8 mouse cellular contexts compared by ENCODE assay signal in genomic region chr5:127522744-127523476, GRCm38 (mm10).
DNase-seq lines count a peak whose midpoint lies in the region; ATAC-seq and TF ChIP-seq lines count a peak whose summit lies in the region.

No protein-coding gene starts in this region.

- DNase-seq in thymus, postnatal 14 days = peak; percentile 7
- DNase-seq in thymus, postnatal 36 days = no peak
- peak; percentile 50 for DNase-seq in embryo, embryonic 11 days
- no peak for DNase-seq in natural killer cell, adult 2 months (ENCODE audit: low spot score in 2 of 2)

- no peak for ATAC-seq in intestine, postnatal 0 days
- no peak for ATAC-seq in intestine, embryonic 16.5 days
- peak; percentile 27; the same call in 1 of the 2 replicates for ATAC-seq in stomach, embryonic 15.5 days (ENCODE audit: insufficient read depth, low FRiP score, low read depth)
- no peak for ATAC-seq in heart, embryonic 11.5 days (replicated peaks; ENCODE audit: insufficient number of reproducible peaks, low FRiP score, low TSS enrichment)

- WGBS in intestine, postnatal 0 days = 51% methylated on average over 9 of the region's 9 CpGs
- 57% methylated on average over 9 of the region's 9 CpGs for WGBS in intestine, embryonic 16.5 days
- 59% methylated on average over 9 of the region's 9 CpGs for WGBS in stomach, embryonic 15.5 days
- 51% methylated on average over 9 of the region's 9 CpGs for WGBS in heart, embryonic 11.5 days (ENCODE audit: insufficient replicate concordance)

- H3K4me3 ChIP-seq in intestine, postnatal 0 days (ENCODE audit: low read depth, low read length) = no peak overlapping the region
- H3K4me3 ChIP-seq in intestine, embryonic 16.5 days (ENCODE audit: low read length) = no peak overlapping the region
- no peak overlapping the region for H3K4me3 ChIP-seq in stomach, embryonic 15.5 days (replicated peaks)
- H3K4me3 ChIP-seq in heart, embryonic 11.5 days (ENCODE audit: low read depth, low read length) = no peak overlapping the region

- H3K4me2 ChIP-seq in intestine, postnatal 0 days (replicated peaks; ENCODE audit: low read depth) = no peak overlapping the region
- H3K4me2 ChIP-seq in intestine, embryonic 16.5 days (ENCODE audit: low read depth, low read length) = no peak overlapping the region
- H3K4me2 ChIP-seq in stomach, embryonic 15.5 days = no peak overlapping the region
- H3K4me2 ChIP-seq in heart, embryonic 11.5 days = no peak overlapping the region

- H3K27me3 ChIP-seq in intestine, postnatal 0 days (replicated peaks; ENCODE audit: control insufficient read depth, insufficient read depth, low read length) = no peaks in the 10 kb centered on the region
- H3K27me3 ChIP-seq in intestine, embryonic 16.5 days (replicated peaks; ENCODE audit: control insufficient read depth, insufficient read depth, low read length) = no peaks in the 10 kb centered on the region
- H3K27me3 ChIP-seq in stomach, embryonic 15.5 days (replicated peaks) = no peaks in the 10 kb centered on the region
- no peaks in the 10 kb centered on the region for H3K27me3 ChIP-seq in heart, embryonic 11.5 days (ENCODE audit: control insufficient read depth, insufficient read depth, low read length)

- H3K9ac ChIP-seq in intestine, postnatal 0 days (ENCODE audit: low read depth, low read length) = no peak overlapping the region
- no peak overlapping the region for H3K9ac ChIP-seq in intestine, embryonic 16.5 days (ENCODE audit: low read depth, low read length)
- no peak overlapping the region for H3K9ac ChIP-seq in stomach, embryonic 15.5 days
- H3K9ac ChIP-seq in heart, embryonic 11.5 days (ENCODE audit: low read depth, low read length) = no peak overlapping the region

- H3K36me3 ChIP-seq in intestine, postnatal 0 days (ENCODE audit: control insufficient read depth, insufficient read depth) = no peaks in the 10 kb centered on the region
- H3K36me3 ChIP-seq in intestine, embryonic 16.5 days (ENCODE audit: control insufficient read depth, insufficient read depth, low read length) = no peaks in the 10 kb centered on the region
- H3K36me3 ChIP-seq in stomach, embryonic 15.5 days = no peaks in the 10 kb centered on the region
- H3K36me3 ChIP-seq in heart, embryonic 11.5 days (ENCODE audit: control insufficient read depth, insufficient read depth, low read length) = no peaks in the 10 kb centered on the region

- H3K27ac ChIP-seq in intestine, postnatal 0 days (ENCODE audit: low read depth, low read length) = no peak overlapping the region
- H3K27ac ChIP-seq in intestine, embryonic 16.5 days (ENCODE audit: low read length) = no peak overlapping the region
- H3K27ac ChIP-seq in stomach, embryonic 15.5 days = no peak overlapping the region
- no peak overlapping the region for H3K27ac ChIP-seq in heart, embryonic 11.5 days (ENCODE audit: low read depth, low read length)

- no peaks in the 10 kb centered on the region for H3K4me1 ChIP-seq in intestine, postnatal 0 days (replicated peaks; ENCODE audit: control insufficient read depth, insufficient read depth, low read length)
- no peaks in the 10 kb centered on the region for H3K4me1 ChIP-seq in intestine, embryonic 16.5 days (ENCODE audit: control insufficient read depth, insufficient read depth, low read length)
- no peaks in the 10 kb centered on the region for H3K4me1 ChIP-seq in stomach, embryonic 15.5 days
- H3K4me1 ChIP-seq in heart, embryonic 11.5 days (ENCODE audit: control insufficient read depth, insufficient read depth, low read length) = no peaks in the 10 kb centered on the region

- TF ChIP-seq CTCF in intestine, postnatal 0 days (IDR thresholded peaks at IDR 0.05; ENCODE audit: low read depth) = peak; percentile 65

- no peaks in the 10 kb centered on the region for H3K9me3 ChIP-seq in intestine, postnatal 0 days (ENCODE audit: control insufficient read depth)
- H3K9me3 ChIP-seq in intestine, embryonic 16.5 days (ENCODE audit: control insufficient read depth, low read length) = no peaks in the 10 kb centered on the region
- no peaks in the 10 kb centered on the region for H3K9me3 ChIP-seq in stomach, embryonic 15.5 days
- H3K9me3 ChIP-seq in heart, embryonic 11.5 days (replicated peaks; ENCODE audit: control insufficient read depth, low read length) = no peaks in the 10 kb centered on the region

Comparison
In these comparisons a context has a peak if more than half of its experiments do, and no peak if none do; other contexts are left out.
1. DNase-seq: peak in thymus, postnatal 14 days (single experiment) and embryo, embryonic 11 days (single experiment); none in thymus, postnatal 36 days (0 of 2) and natural killer cell, adult 2 months (0 of 2).